Mouse (Mus musculus): Measurements from ENCODE around the gene Picalm. TPM values are rescaled to one million over a fixed set of nuclear protein-coding genes. Genes with fewer than 3 reads are reported as not detected.
"Not testable (repeated sequence)": the region's sequence is repeated elsewhere in the genome, so short reads cannot be mapped to it uniquely, and the experiment has no call there.

Gene Picalm
- polyA plus RNA-seq, 1 experiment from 2014 or later, result 40.7 TPM

- Histone ChIP-seq H3K27me3 (replicated peaks) (no peaks in the 10 kb centered on the region), H3K9me3 (replicated peaks) (no peaks in the 10 kb centered on the region), H3K36me3 (peaks cover 29% of the 10 kb centered on the region), H3K27ac (ENCODE audit: poor library complexity, severe bottlenecking) (no peak overlapping the region), H3K4me1 (replicated peaks) (no peaks in the 10 kb centered on the region), H3K4me3 (no peak overlapping the region), H3K9ac (no peak overlapping the region), H3K4me2 (no peak overlapping the region)
- ATAC-seq (ENCODE audit: insufficient number of reproducible peaks, low FRiP score), result no peak
Measured at GRCm38 (mm10) chr7:90210947-90211346, 80.9 kb downstream of the Picalm start.

GRCm38 (mm10) chr7:90216511-90216910 lies 86.5 kb downstream of the Picalm start:
- WGBS, result 77% methylated on average over 8 of the region's 8 CpGs
- H3K9ac ChIP-seq, result no peak overlapping the region
- no peaks in the 10 kb centered on the region for H3K27me3 ChIP-seq (replicated peaks)
- H3K4me3 ChIP-seq, result no peak overlapping the region
- H3K4me1 ChIP-seq (replicated peaks), result no peaks in the 10 kb centered on the region
- H3K36me3 ChIP-seq, result no peaks in the 10 kb centered on the region
- H3K4me2 ChIP-seq, result no peak overlapping the region
- H3K27ac ChIP-seq (ENCODE audit: poor library complexity, severe bottlenecking), result no peak overlapping the region
- ATAC-seq (ENCODE audit: insufficient number of reproducible peaks, low FRiP score), result no peak
- H3K9me3 ChIP-seq (replicated peaks), result no peaks in the 10 kb centered on the region

GRCm38 (mm10) chr7:90218122-90218521 lies 88.1 kb downstream of the Picalm start:
- Histone ChIP-seq H3K4me1 (replicated peaks) (no peaks in the 10 kb centered on the region), H3K4me2 (no peak overlapping the region), H3K4me3 (no peak overlapping the region), H3K27ac (ENCODE audit: poor library complexity, severe bottlenecking) (no peak overlapping the region), H3K9me3 (replicated peaks) (no peaks in the 10 kb centered on the region), H3K9ac (no peak overlapping the region), H3K36me3 (no peaks in the 10 kb centered on the region), H3K27me3 (replicated peaks) (no peaks in the 10 kb centered on the region)
- ATAC-seq (ENCODE audit: insufficient number of reproducible peaks, low FRiP score), result no peak
- WGBS, result 63% methylated on average over 5 of the region's 5 CpGs

- H3K4me2 ChIP-seq, result no peak overlapping the region
- H3K27ac ChIP-seq (ENCODE audit: poor library complexity, severe bottlenecking), result no peak overlapping the region
- no peaks in the 10 kb centered on the region for H3K27me3 ChIP-seq (replicated peaks)
- H3K9me3 ChIP-seq (replicated peaks), result no peaks in the 10 kb centered on the region
- no peaks in the 10 kb centered on the region for H3K36me3 ChIP-seq
- no peak overlapping the region for H3K4me3 ChIP-seq
- H3K9ac ChIP-seq, result no peak overlapping the region
- 69% methylated on average over 2 of the region's 2 CpGs for WGBS
- no peak for ATAC-seq (ENCODE audit: insufficient number of reproducible peaks, low FRiP score)
- no peaks in the 10 kb centered on the region for H3K4me1 ChIP-seq (replicated peaks)
Measured at GRCm38 (mm10) chr7:90221487-90221886, 91.5 kb downstream of the Picalm start.

GRCm38 (mm10) chr7:90228075-90228474 lies 98.1 kb downstream of the Picalm start:
- Histone ChIP-seq H3K4me1 (replicated peaks) (no peaks in the 10 kb centered on the region), H3K27me3 (replicated peaks) (no peaks in the 10 kb centered on the region), H3K9ac (no peak overlapping the region), H3K9me3 (replicated peaks) (no peaks in the 10 kb centered on the region), H3K4me2 (no peak overlapping the region), H3K36me3 (no peaks in the 10 kb centered on the region), H3K4me3 (no peak overlapping the region), H3K27ac (ENCODE audit: poor library complexity, severe bottlenecking) (no peak overlapping the region)
- no peak for ATAC-seq (ENCODE audit: insufficient number of reproducible peaks, low FRiP score)
- WGBS, result 83% methylated on average over 4 of the region's 4 CpGs

GRCm38 (mm10) chr7:90228884-90229283 lies 98.9 kb downstream of the Picalm start:
- not testable (repeated sequence) for H3K4me2 ChIP-seq; H3K9me3 ChIP-seq (replicated peaks); H3K27me3 ChIP-seq (replicated peaks); H3K27ac ChIP-seq (ENCODE audit: poor library complexity, severe bottlenecking); ATAC-seq (ENCODE audit: insufficient number of reproducible peaks, low FRiP score); H3K4me1 ChIP-seq (replicated peaks); H3K4me3 ChIP-seq; H3K9ac ChIP-seq; H3K36me3 ChIP-seq

GRCm38 (mm10) chr7:90231431-90231830 lies 101.4 kb downstream of the Picalm start:
- no peaks in the 10 kb centered on the region for H3K9me3 ChIP-seq (replicated peaks)
- H3K4me3 ChIP-seq, result no peak overlapping the region
- no peak overlapping the region for H3K27ac ChIP-seq (ENCODE audit: poor library complexity, severe bottlenecking)
- H3K27me3 ChIP-seq (replicated peaks), result no peaks in the 10 kb centered on the region
- no peaks in the 10 kb centered on the region for H3K4me1 ChIP-seq (replicated peaks)
- ATAC-seq (ENCODE audit: insufficient number of reproducible peaks, low FRiP score), result no peak
- H3K4me2 ChIP-seq, result no peak overlapping the region
- no peak overlapping the region for H3K9ac ChIP-seq
- 71% methylated on average over 9 of the region's 9 CpGs for WGBS
- H3K36me3 ChIP-seq, result no peaks in the 10 kb centered on the region

- H3K27ac ChIP-seq (ENCODE audit: poor library complexity, severe bottlenecking), result no peak overlapping the region
Measured at GRCm38 (mm10) chr7:90233921-90234320, 103.9 kb downstream of the Picalm start.

GRCm38 (mm10) chr7:90236289-90236905 lies 106.4 kb downstream of the Picalm start:
- H3K36me3 ChIP-seq, result no peaks in the 10 kb centered on the region
- no peak overlapping the region for H3K4me3 ChIP-seq
- H3K27ac ChIP-seq (ENCODE audit: poor library complexity, severe bottlenecking), result no peak overlapping the region
- H3K4me2 ChIP-seq, result no peak overlapping the region
- H3K4me1 ChIP-seq (replicated peaks), result no peaks in the 10 kb centered on the region
- no peak for ATAC-seq (ENCODE audit: insufficient number of reproducible peaks, low FRiP score)
- 53% methylated on average over 4 of the region's 4 CpGs for WGBS
- no peak overlapping the region for H3K9ac ChIP-seq
- H3K9me3 ChIP-seq (replicated peaks), result no peaks in the 10 kb centered on the region
- H3K27me3 ChIP-seq (replicated peaks), result no peaks in the 10 kb centered on the region

More at GRCm38 (mm10) chr7:90233921-90234320, 103.9 kb downstream of the Picalm start:
- 47% methylated on average over 4 of the region's 4 CpGs for WGBS
- H3K27me3 ChIP-seq (replicated peaks), result no peaks in the 10 kb centered on the region
- ATAC-seq (ENCODE audit: insufficient number of reproducible peaks, low FRiP score), result no peak
- no peaks in the 10 kb centered on the region for H3K9me3 ChIP-seq (replicated peaks)
- H3K9ac ChIP-seq, result no peak overlapping the region
- H3K4me1 ChIP-seq (replicated peaks), result no peaks in the 10 kb centered on the region
- H3K36me3 ChIP-seq, result no peaks in the 10 kb centered on the region
- no peak overlapping the region for H3K4me2 ChIP-seq
- H3K4me3 ChIP-seq, result no peak overlapping the region

- no peak overlapping the region for H3K27ac ChIP-seq (ENCODE audit: poor library complexity, severe bottlenecking)
- H3K4me3 ChIP-seq, result no peak overlapping the region
- no peaks in the 10 kb centered on the region for H3K27me3 ChIP-seq (replicated peaks)
- no peak overlapping the region for H3K9ac ChIP-seq
- H3K4me1 ChIP-seq (replicated peaks), result no peaks in the 10 kb centered on the region
- H3K4me2 ChIP-seq, result no peak overlapping the region
- WGBS, result 78% methylated on average over 6 of the region's 6 CpGs
- H3K9me3 ChIP-seq (replicated peaks), result no peaks in the 10 kb centered on the region
- no peak for ATAC-seq (ENCODE audit: insufficient number of reproducible peaks, low FRiP score)
- H3K36me3 ChIP-seq, result no peaks in the 10 kb centered on the region
Measured at GRCm38 (mm10) chr7:90243151-90243550, 113.1 kb downstream of the Picalm start.

- no peak for ATAC-seq (ENCODE audit: insufficient number of reproducible peaks, low FRiP score)
- 51% methylated on average over 5 of the region's 5 CpGs for WGBS
- H3K27ac ChIP-seq (ENCODE audit: poor library complexity, severe bottlenecking), result no peak overlapping the region
Measured at GRCm38 (mm10) chr7:90243643-90244042, 113.6 kb downstream of the Picalm start.

GRCm38 (mm10) chr7:90252946-90253345 lies 122.9 kb downstream of the Picalm start:
- Histone ChIP-seq H3K36me3 (no peaks in the 10 kb centered on the region), H3K9me3 (replicated peaks) (no peaks in the 10 kb centered on the region), H3K9ac (no peak overlapping the region), H3K27ac (ENCODE audit: poor library complexity, severe bottlenecking) (no peak overlapping the region), H3K4me3 (no peak overlapping the region), H3K4me2 (no peak overlapping the region), H3K4me1 (replicated peaks) (no peaks in the 10 kb centered on the region), H3K27me3 (replicated peaks) (no peaks in the 10 kb centered on the region)
- ATAC-seq (ENCODE audit: insufficient number of reproducible peaks, low FRiP score), result no peak
- WGBS, result 68% methylated on average over 5 of the region's 5 CpGs

More at GRCm38 (mm10) chr7:90243643-90244042, 113.6 kb downstream of the Picalm start:
- Histone ChIP-seq H3K9me3 (replicated peaks) (no peaks in the 10 kb centered on the region), H3K4me1 (replicated peaks) (no peaks in the 10 kb centered on the region), H3K27me3 (replicated peaks) (no peaks in the 10 kb centered on the region), H3K9ac (no peak overlapping the region), H3K36me3 (no peaks in the 10 kb centered on the region), H3K4me2 (no peak overlapping the region), H3K4me3 (no peak overlapping the region)

All from heart, embryonic 12.5 days (tissue).